Mouse (Mus musculus): Measurements from ENCODE around the gene Gm11564. TPM values are rescaled to one million over a fixed set of nuclear protein-coding genes. Genes with fewer than 3 reads are reported as not detected.
"Not testable (repeated sequence)": the region's sequence is repeated elsewhere in the genome, so short reads cannot be mapped to it uniquely, and the experiment has no call there.

Gm11564 gene
- not detected in 2 replicates for polyA plus RNA-seq (2015; fragmentation: Nextera tagmentation; extraction: Ambion mirVana)

DNA sequence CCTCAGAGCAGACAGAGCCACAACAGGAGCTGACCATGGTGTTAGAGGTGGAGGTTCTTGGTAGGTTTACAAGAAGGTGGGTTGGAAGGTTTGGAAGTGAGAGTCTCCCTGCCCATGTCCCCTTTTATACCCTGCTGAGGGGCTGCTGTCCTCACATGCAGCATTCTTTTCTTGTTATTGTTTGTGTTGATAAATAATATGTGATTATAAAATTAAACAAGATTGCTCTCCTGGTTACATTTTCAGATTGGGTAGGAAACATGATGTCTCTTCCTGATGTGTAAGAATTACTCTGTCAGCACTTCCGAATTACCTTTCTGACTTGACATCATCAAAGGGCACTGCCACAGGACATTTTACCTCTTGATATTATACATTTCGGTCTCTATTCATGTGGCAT is at the start of gene Gm11564:
Gm11564 (minus strand) TSS at position 101 of the 400 bp plus-strand sequence.
- not testable (repeated sequence) for ATAC-seq (replicated peaks; ENCODE audit: extremely low read depth, insufficient read depth, low FRiP score); H3K9ac ChIP-seq (ENCODE audit: low read length); H3K27ac ChIP-seq (ENCODE audit: low read length); H3K27me3 ChIP-seq (ENCODE audit: control insufficient read depth, insufficient read depth, low read length); H3K9me3 ChIP-seq (replicated peaks; ENCODE audit: control insufficient read depth, low read length); H3K4me2 ChIP-seq (ENCODE audit: low read depth, low read length); H3K4me3 ChIP-seq (ENCODE audit: low read length); H3K4me1 ChIP-seq (ENCODE audit: control insufficient read depth, insufficient read depth, low read length); H3K36me3 ChIP-seq (ENCODE audit: control insufficient read depth, insufficient read depth)
- WGBS = 78% methylated on average over 2 of the region's 2 CpGs

DNA sequence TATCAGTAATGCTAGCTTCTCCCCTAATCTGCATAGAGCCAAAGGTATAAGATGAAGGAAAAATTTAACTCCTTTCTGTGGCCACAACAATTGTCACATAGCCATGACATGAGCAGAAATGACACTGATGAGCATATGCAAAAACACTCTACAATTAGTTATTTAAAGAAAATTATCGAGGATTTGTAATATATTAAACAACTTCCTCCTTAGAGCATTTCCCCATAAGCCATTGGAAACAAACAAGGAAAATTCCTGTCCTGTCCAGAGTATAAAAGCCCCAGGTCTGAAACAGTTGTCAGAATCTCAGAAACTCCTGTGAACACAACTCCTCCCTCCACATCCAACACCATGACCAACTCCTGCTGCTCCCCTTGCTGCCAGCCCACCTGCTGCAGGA is 48.7 kb upstream of the Gm11564 start, which contains the start of gene Gm11559:
Gm11559 (plus strand) TSS at position 301 of the 400 bp plus-strand sequence.
- H3K36me3 ChIP-seq (ENCODE audit: control insufficient read depth, insufficient read depth); H3K4me3 ChIP-seq (ENCODE audit: low read length); H3K27me3 ChIP-seq (ENCODE audit: control insufficient read depth, insufficient read depth, low read length); H3K4me1 ChIP-seq (ENCODE audit: control insufficient read depth, insufficient read depth, low read length); H3K4me2 ChIP-seq (ENCODE audit: low read depth, low read length); ATAC-seq (replicated peaks; ENCODE audit: extremely low read depth, insufficient read depth, low FRiP score); H3K9ac ChIP-seq (ENCODE audit: low read length); H3K27ac ChIP-seq (ENCODE audit: low read length); H3K9me3 ChIP-seq (replicated peaks; ENCODE audit: control insufficient read depth, low read length): not testable (repeated sequence)
- 38% methylated on average over 1 of the region's 1 CpGs for WGBS

DNA sequence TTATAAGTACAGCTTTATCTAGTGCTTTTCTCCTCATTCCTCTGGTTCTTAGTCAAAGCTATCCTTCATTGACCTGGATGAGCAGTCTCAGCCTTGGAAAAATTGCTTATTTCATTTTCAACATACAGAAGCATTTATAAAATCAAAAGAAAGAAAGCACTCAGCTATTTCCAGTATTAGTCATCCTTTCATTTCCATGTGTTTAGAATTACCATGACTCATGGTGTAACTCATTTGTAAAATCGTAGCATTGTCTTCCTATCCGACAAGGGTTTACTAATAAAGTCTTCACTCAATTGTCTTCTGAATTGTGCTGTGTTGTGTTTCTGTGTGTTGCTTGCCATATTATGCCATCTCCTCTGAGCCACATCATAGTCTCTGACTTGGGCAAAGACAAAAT is 43.3 kb upstream of the Gm11564 start:
- no peak overlapping the region for H3K4me2 ChIP-seq (ENCODE audit: low read depth, low read length)
- no peaks in the 10 kb centered on the region for H3K9me3 ChIP-seq (replicated peaks; ENCODE audit: control insufficient read depth, low read length)
- H3K36me3 ChIP-seq (ENCODE audit: control insufficient read depth, insufficient read depth) = no peaks in the 10 kb centered on the region
- no peak overlapping the region for H3K27ac ChIP-seq (ENCODE audit: low read length)
- no peak overlapping the region for H3K4me3 ChIP-seq (ENCODE audit: low read length)
- no peaks in the 10 kb centered on the region for H3K4me1 ChIP-seq (ENCODE audit: control insufficient read depth, insufficient read depth, low read length)
- WGBS = 71% methylated on average over 2 of the region's 2 CpGs
- no peak overlapping the region for H3K9ac ChIP-seq (ENCODE audit: low read length)
- H3K27me3 ChIP-seq (ENCODE audit: control insufficient read depth, insufficient read depth, low read length) = no peaks in the 10 kb centered on the region
- ATAC-seq (replicated peaks; ENCODE audit: extremely low read depth, insufficient read depth, low FRiP score) = no peak

DNA sequence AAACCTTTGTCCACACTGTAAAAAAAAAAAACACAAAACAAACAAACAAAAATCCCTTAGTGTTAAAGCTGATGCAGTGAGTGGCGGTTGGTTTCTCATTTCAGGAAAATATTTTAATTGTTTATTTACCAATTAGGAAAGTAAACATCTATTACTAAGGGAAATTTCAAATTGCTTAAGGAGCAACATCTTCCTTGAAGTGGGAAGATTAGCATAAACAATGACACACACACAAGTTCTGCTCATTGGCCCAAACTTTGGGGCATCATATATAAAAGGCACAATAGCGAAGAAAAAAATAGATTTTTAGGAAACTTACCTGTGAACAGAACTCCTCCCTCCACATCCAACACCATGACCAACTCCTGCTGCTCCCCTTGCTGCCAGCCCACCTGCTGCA is 42.2 kb upstream of the Gm11564 start, which contains the start of gene Gm11568:
Gm11568 (plus strand) TSS at position 301 of the 400 bp plus-strand sequence.
- 74% methylated on average over 2 of the region's 2 CpGs for WGBS

DNA sequence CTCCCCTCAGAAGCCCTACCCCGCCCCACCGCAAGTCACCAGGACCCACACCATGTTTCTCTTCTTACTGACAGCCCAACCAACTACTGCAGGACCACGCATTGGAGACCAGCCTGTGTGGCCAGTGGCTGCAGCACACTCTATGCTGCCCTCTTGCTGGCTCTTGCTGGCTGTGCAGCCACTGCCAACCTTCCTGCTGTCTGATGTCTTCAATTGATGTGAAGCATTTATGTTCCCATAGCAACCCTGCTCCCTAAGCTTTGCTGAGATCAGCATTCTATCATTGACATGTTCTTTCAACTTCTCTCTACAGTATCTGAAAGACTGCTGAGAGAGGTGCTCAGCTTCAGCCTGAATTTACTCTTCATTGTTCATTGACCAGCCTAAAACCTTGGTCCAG is 38.7 kb upstream of the Gm11564 start:
- H3K27ac ChIP-seq (ENCODE audit: low read length) = no peak overlapping the region
- H3K9me3 ChIP-seq (replicated peaks; ENCODE audit: control insufficient read depth, low read length) = no peaks in the 10 kb centered on the region
- no peak for ATAC-seq (replicated peaks; ENCODE audit: extremely low read depth, insufficient read depth, low FRiP score)
- H3K4me1 ChIP-seq (ENCODE audit: control insufficient read depth, insufficient read depth, low read length) = no peaks in the 10 kb centered on the region
- no peaks in the 10 kb centered on the region for H3K36me3 ChIP-seq (ENCODE audit: control insufficient read depth, insufficient read depth)
- 55% methylated on average over 3 of the region's 3 CpGs for WGBS
- H3K4me3 ChIP-seq (ENCODE audit: low read length) = no peak overlapping the region
- H3K9ac ChIP-seq (ENCODE audit: low read length) = no peak overlapping the region
- no peaks in the 10 kb centered on the region for H3K27me3 ChIP-seq (ENCODE audit: control insufficient read depth, insufficient read depth, low read length)
- no peak overlapping the region for H3K4me2 ChIP-seq (ENCODE audit: low read depth, low read length)

More for the DNA sequence above, 42.2 kb upstream of the Gm11564 start, which contains the start of gene Gm11568:
- no peak within 1 kb of the TSS for H3K4me3 ChIP-seq (ENCODE audit: low read length)
- ATAC-seq (replicated peaks; ENCODE audit: extremely low read depth, insufficient read depth, low FRiP score) = no peak
- no peaks in the 10 kb centered on the region for H3K4me1 ChIP-seq (ENCODE audit: control insufficient read depth, insufficient read depth, low read length)
- no peaks in the 10 kb centered on the region for H3K36me3 ChIP-seq (ENCODE audit: control insufficient read depth, insufficient read depth)
- no peak within 1 kb of the TSS for H3K9ac ChIP-seq (ENCODE audit: low read length)
- H3K9me3 ChIP-seq (replicated peaks; ENCODE audit: control insufficient read depth, low read length) = no peaks in the 10 kb centered on the region
- no peaks in the 10 kb centered on the region for H3K27me3 ChIP-seq (ENCODE audit: control insufficient read depth, insufficient read depth, low read length)
- no peak within 1 kb of the TSS for H3K27ac ChIP-seq (ENCODE audit: low read length)
- no peak within 1 kb of the TSS for H3K4me2 ChIP-seq (ENCODE audit: low read depth, low read length)

DNA sequence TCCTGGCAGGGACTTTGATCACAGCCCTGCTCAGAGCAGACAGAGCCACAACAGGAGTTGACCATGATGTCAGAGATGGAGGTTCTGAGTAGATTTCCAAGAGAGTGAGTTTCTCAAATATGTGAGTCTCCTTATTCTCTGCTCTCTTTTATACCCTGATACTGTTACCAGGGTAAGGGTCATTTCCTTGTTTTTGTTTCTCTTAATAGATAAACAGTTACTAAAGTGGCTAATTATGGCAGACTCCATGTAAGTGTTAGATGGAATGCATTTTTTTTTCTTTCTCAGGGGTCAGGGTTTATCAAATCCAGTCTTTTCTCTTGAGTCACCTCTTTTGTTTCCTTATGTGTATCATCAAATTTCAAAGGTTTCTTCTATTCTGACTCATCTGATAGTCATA is 36.0 kb upstream of the Gm11564 start, which contains the start of gene Krtap4-16:
Krtap4-16 (minus strand) TSS at position 101 of the 400 bp plus-strand sequence.
- Histone ChIP-seq H3K27ac (ENCODE audit: low read length) (no peak within 1 kb of the TSS), H3K9me3 (replicated peaks; ENCODE audit: control insufficient read depth, low read length) (no peaks in the 10 kb centered on the region), H3K36me3 (ENCODE audit: control insufficient read depth, insufficient read depth) (no peaks in the 10 kb centered on the region), H3K9ac (ENCODE audit: low read length) (no peak within 1 kb of the TSS), H3K4me2 (ENCODE audit: low read depth, low read length) (no peak within 1 kb of the TSS), H3K27me3 (ENCODE audit: control insufficient read depth, insufficient read depth, low read length) (no peaks in the 10 kb centered on the region), H3K4me1 (ENCODE audit: control insufficient read depth, insufficient read depth, low read length) (no peaks in the 10 kb centered on the region), H3K4me3 (ENCODE audit: low read length) (no peak within 1 kb of the TSS)
- ATAC-seq (replicated peaks; ENCODE audit: extremely low read depth, insufficient read depth, low FRiP score) = no peak

DNA sequence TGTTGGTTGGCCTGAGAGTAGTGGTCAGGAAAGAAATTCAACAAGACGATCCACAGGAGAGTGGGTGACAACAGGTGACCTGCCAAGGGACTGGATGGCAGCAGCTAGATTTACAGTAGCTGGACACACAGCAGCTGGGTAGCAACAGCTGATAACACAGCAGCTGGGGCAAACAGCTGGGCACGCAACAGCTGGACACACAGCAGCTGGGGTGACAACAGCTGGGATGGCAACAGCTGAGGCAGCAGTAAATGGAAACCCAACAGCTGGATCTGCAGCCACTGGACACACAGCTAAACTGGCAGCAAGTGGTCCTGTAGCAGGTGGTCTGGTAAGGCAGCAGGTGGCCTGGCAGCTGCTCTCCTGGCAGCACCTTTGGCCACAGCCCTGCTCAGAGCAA is 31.3 kb upstream of the Gm11564 start:
- no peaks in the 10 kb centered on the region for H3K9me3 ChIP-seq (replicated peaks; ENCODE audit: control insufficient read depth, low read length)
- H3K27ac ChIP-seq (ENCODE audit: low read length) = no peak overlapping the region
- H3K9ac ChIP-seq (ENCODE audit: low read length) = no peak overlapping the region
- H3K4me2 ChIP-seq (ENCODE audit: low read depth, low read length) = no peak overlapping the region
- H3K4me1 ChIP-seq (ENCODE audit: control insufficient read depth, insufficient read depth, low read length) = no peaks in the 10 kb centered on the region
- ATAC-seq (replicated peaks; ENCODE audit: extremely low read depth, insufficient read depth, low FRiP score) = no peak
- no peak overlapping the region for H3K4me3 ChIP-seq (ENCODE audit: low read length)
- WGBS = 76% methylated on average over 2 of the region's 2 CpGs
- no peaks in the 10 kb centered on the region for H3K27me3 ChIP-seq (ENCODE audit: control insufficient read depth, insufficient read depth, low read length)
- no peaks in the 10 kb centered on the region for H3K36me3 ChIP-seq (ENCODE audit: control insufficient read depth, insufficient read depth)

DNA sequence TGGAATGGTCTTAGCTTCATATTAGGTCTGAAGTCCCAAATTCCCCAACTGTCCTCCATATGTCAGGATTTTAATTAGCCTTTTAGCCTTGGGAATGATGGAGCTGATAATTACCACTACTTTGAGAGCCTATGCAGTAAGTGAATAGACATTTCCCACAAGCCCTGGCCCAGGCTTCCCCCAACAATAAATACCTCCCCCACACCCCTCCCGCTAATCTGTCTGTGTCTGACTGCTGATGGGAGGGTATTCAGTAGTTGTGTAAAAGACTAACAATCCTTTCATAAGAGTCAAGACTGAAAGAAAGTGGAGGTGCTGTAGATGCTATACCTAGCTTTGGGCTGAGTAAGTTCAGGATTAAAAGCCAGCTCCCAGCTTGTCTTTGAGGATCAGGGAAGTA is 26.7 kb upstream of the Gm11564 start:
- Histone ChIP-seq H3K4me2 (ENCODE audit: low read depth, low read length) (no peak overlapping the region), H3K27ac (ENCODE audit: low read length) (no peak overlapping the region), H3K9ac (ENCODE audit: low read length) (no peak overlapping the region), H3K9me3 (replicated peaks; ENCODE audit: control insufficient read depth, low read length) (no peaks in the 10 kb centered on the region), H3K4me3 (ENCODE audit: low read length) (no peak overlapping the region), H3K36me3 (ENCODE audit: control insufficient read depth, insufficient read depth) (no peaks in the 10 kb centered on the region), H3K4me1 (ENCODE audit: control insufficient read depth, insufficient read depth, low read length) (no peaks in the 10 kb centered on the region), H3K27me3 (ENCODE audit: control insufficient read depth, insufficient read depth, low read length) (no peaks in the 10 kb centered on the region)
- WGBS = 66% methylated on average over 1 of the region's 1 CpGs
- ATAC-seq (replicated peaks; ENCODE audit: extremely low read depth, insufficient read depth, low FRiP score) = no peak

DNA sequence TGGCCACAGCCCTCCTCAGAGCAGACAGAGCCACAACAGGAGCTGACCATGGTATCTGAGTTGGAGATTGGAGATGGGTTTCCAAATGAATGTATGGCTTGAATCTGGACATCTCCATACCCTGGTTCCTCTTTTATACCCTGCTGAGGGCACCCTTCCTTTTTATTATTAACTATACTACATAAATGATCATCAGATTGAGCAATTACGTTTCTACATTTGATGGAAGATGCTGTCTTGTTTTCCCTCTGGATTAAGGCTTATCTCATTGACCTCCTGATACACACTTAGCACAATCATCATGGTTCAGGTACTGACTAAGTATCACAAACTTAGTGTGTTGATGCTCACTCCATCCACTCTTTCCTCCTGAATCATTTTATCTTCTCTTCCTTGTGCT is 22.5 kb upstream of the Gm11564 start, which contains the start of gene 2300003K06Rik:
2300003K06Rik (minus strand) TSS at position 101 of the 400 bp plus-strand sequence.
- Histone ChIP-seq H3K4me1 (ENCODE audit: control insufficient read depth, insufficient read depth, low read length) (no peaks in the 10 kb centered on the region), H3K4me2 (ENCODE audit: low read depth, low read length) (no peak within 1 kb of the TSS), H3K9ac (ENCODE audit: low read length) (no peak within 1 kb of the TSS), H3K36me3 (ENCODE audit: control insufficient read depth, insufficient read depth) (no peaks in the 10 kb centered on the region), H3K27me3 (ENCODE audit: control insufficient read depth, insufficient read depth, low read length) (no peaks in the 10 kb centered on the region), H3K9me3 (replicated peaks; ENCODE audit: control insufficient read depth, low read length) (no peaks in the 10 kb centered on the region), H3K4me3 (ENCODE audit: low read length) (no peak within 1 kb of the TSS), H3K27ac (ENCODE audit: low read length) (no peak within 1 kb of the TSS)
- WGBS = 71% methylated on average over 1 of the region's 1 CpGs
- no peak for ATAC-seq (replicated peaks; ENCODE audit: extremely low read depth, insufficient read depth, low FRiP score)
